Mouse (Mus musculus) E14TG2a.4 (cell line): Measurements from ENCODE around the gene Arhgef7.

Experiments
- CTCF ChIP-seq: conservative IDR thresholded peaks from 2 replicates; pipeline ENCODE4 v1.5.1; 2014; ENCODE audit warnings: low read length
- NANOG ChIP-seq: IDR thresholded peaks from 2 replicates; pipeline ENCODE4 v1.6.1; 2014; ENCODE audit warnings: borderline replicate concordance, low read length, mixed read lengths
- POU5F1 ChIP-seq: IDR thresholded peaks from 2 replicates; pipeline ENCODE4 v1.6.1; 2014; ENCODE audit warnings: low read length, borderline replicate concordance

- TF ChIP-seq CTCF (no peak), NANOG (no peak), POU5F1 (no peak)
These were observed 93.0 kb downstream of the Arhgef7 start for GRCm38 (mm10) chr8:11820568-11820967.
